Mouse (Mus musculus) stomach, embryonic 14.5 days (tissue): ENCODE results near the gene Bin2. TPM values are rescaled to one million over a fixed set of nuclear protein-coding genes. Genes with fewer than 3 reads are reported as not detected.

ENCODE experiments used
- ATAC-seq: fragments of 200-750 bp; cut with Nextera tagmentation; 2 replicates; pipeline ENCODE4 v1.8.0; 2017; ENCODE audit warnings: low read depth, moderate TSS enrichment; ENCODE audit not compliant: insufficient number of reproducible peaks, insufficient read depth, low FRiP score
- H3K27ac ChIP-seq: fragments of 300-500 bp; sonication (generic); 2 replicates; pipeline ENCODE4 v1.5.1; 2014; ENCODE audit warnings: mild to moderate bottlenecking, low read length, moderate library complexity, mixed read lengths
- H3K27me3 ChIP-seq: fragments of 300-500 bp; sonication (generic); 2 replicates; pipeline ENCODE4 v1.6.1; 2014; ENCODE audit warnings: low read length, control low read depth, mixed read lengths; ENCODE audit not compliant: control insufficient read depth, insufficient read depth
- H3K36me3 ChIP-seq: fragments of 300-500 bp; sonication (generic); 2 replicates; pipeline ENCODE4 v1.6.1; 2014; ENCODE audit warnings: mild to moderate bottlenecking, control low read depth, low read length, moderate library complexity, mixed read lengths; ENCODE audit not compliant: control insufficient read depth, insufficient read depth
- H3K4me1 ChIP-seq: fragments of 300-500 bp; sonication (generic); 2 replicates; pipeline ENCODE4 v1.6.1; 2014; ENCODE audit warnings: low read length, control low read depth, mixed read lengths; ENCODE audit not compliant: control insufficient read depth, insufficient read depth
- H3K4me2 ChIP-seq: fragments of 300-500 bp; sonication (generic); replicated peaks from 2 replicates; pipeline ENCODE4 v1.6.1; 2014; ENCODE audit warnings: low read depth, low read length, control low read depth
- H3K4me3 ChIP-seq: fragments of 300-500 bp; sonication (generic); 2 replicates; pipeline ENCODE4 v1.5.1; 2014; ENCODE audit warnings: low read depth, low read length, control low read depth
- H3K9ac ChIP-seq: fragments of 300-500 bp; sonication (generic); replicated peaks from 2 replicates; pipeline ENCODE4 v1.6.1; 2014; ENCODE audit warnings: low read depth, mild to moderate bottlenecking, control low read depth, low read length, moderate library complexity, mixed read lengths
- H3K9me3 ChIP-seq: fragments of 300-500 bp; sonication (generic); 2 replicates; pipeline ENCODE4 v1.6.1; 2016; ENCODE audit warnings: low read depth, low read length, control low read depth; ENCODE audit not compliant: control insufficient read depth
- WGBS: fragments of 180-500 bp; shearing (Covaris S2); extraction: QIAGEN DNeasy Blood & Tissue Kit; methylation state at CpG from one replicate; pipeline ENCODE4 v1.1.7; 2014; 5-methylcytosine and 5-hydroxymethylcytosine counted together
- polyA plus RNA-seq: library from polyadenylated mRNA; unstranded; fragments of >200 nt; fragmentation: Nextera tagmentation; extraction: Ambion mirVana; gene quantifications from 2 replicates; pipeline ENCODE4 v1.2.1, GENCODE M21; 2014

The Bin2 gene
- polyA plus RNA-seq, 1 experiment from 2014 or later: 6.6 TPM

DNA sequence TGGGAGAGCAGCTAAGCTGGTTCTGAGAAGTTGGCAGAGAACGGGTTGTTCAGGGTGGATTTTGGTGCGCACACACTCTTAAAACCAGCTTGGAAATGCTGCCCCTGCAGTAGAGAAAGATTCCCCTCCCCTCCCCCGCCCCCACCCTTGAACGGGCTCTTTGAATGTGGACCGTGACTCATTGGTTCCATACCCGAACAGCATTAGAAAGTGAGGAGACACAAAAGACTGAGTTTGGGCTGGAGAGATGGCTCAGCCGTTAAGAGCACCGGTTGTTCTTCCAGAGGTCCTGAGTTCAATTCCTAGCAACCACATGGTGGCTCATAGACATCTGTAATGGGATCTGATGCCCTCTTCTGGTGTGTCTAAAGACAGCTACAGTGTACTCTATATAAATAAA, 651 bp upstream of the Bin2 start:
- H3K27ac ChIP-seq: no peak overlapping the region
- H3K36me3 ChIP-seq: no peaks in the 10 kb centered on the region
- no peaks in the 10 kb centered on the region for H3K27me3 ChIP-seq
- no peak overlapping the region for H3K9ac ChIP-seq
- no peaks in the 10 kb centered on the region for H3K9me3 ChIP-seq
- ATAC-seq: no peak
- no peak overlapping the region for H3K4me2 ChIP-seq
- 81% methylated on average over 8 of the region's 8 CpGs for WGBS
- H3K4me1 ChIP-seq: peaks cover 25% of the 10 kb centered on the region; the same call in 1 of the 2 replicates
- H3K4me3 ChIP-seq: no peak overlapping the region

DNA sequence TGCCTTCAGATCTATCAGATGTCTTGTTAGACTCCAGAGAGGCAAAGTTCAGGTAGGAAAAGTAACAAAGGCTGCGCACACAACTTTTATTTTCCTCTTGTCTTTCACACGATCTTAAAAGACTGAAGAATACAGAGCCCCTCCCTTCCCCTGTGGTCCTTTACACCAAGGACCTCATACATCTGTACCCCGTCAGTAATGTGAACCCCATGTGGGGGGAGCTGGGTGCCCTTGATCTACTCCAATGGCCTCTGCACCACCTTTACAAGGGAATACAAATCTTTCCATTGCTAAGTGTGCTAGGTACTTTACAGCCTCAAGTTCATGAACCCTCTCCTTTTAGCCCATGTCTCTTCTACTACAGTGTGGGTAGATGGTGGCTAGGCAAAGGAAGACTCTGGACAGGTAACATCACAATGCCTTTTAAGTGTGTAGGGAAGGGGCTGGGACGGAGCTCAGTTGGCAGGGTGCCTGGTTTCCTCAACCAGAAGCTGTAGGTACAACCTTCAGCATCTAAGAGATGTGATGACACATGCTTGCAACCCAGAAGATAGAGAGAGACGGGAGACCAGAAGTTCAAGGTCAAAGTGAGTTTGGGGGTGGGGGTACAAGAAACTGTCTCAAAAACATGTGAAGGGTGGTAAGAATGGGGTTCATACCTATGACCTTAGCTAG, 1.3 kb downstream of the Bin2 start:
- H3K4me3 ChIP-seq: no peak overlapping the region
- 77% methylated on average over 5 of the region's 5 CpGs for WGBS

GRCm38 (mm10) chr15:100667420-100667819, 1.9 kb downstream of the Bin2 start:
- H3K9me3 ChIP-seq: no peaks in the 10 kb centered on the region
- peak overlapping the region; percentile 7; the same call in 1 of the 2 replicates for H3K27ac ChIP-seq
- 51% methylated on average over 6 of the region's 6 CpGs for WGBS
- no peak overlapping the region for H3K4me3 ChIP-seq
- no peak for ATAC-seq
- H3K36me3 ChIP-seq: no peaks in the 10 kb centered on the region
- no peaks in the 10 kb centered on the region for H3K27me3 ChIP-seq
- peaks cover 19% of the 10 kb centered on the region; the same call in 1 of the 2 replicates for H3K4me1 ChIP-seq
- no peak overlapping the region for H3K4me2 ChIP-seq
- H3K9ac ChIP-seq: no peak overlapping the region

More for the DNA sequence above, 1.3 kb downstream of the Bin2 start:
- no peaks in the 10 kb centered on the region for H3K9me3 ChIP-seq
- no peak overlapping the region for H3K9ac ChIP-seq
- no peaks in the 10 kb centered on the region for H3K27me3 ChIP-seq
- H3K27ac ChIP-seq: no peak overlapping the region
- H3K4me1 ChIP-seq: peaks cover 19% of the 10 kb centered on the region; the same call in 1 of the 2 replicates
- no peak overlapping the region for H3K4me2 ChIP-seq
- no peaks in the 10 kb centered on the region for H3K36me3 ChIP-seq
- ATAC-seq: no peak

DNA sequence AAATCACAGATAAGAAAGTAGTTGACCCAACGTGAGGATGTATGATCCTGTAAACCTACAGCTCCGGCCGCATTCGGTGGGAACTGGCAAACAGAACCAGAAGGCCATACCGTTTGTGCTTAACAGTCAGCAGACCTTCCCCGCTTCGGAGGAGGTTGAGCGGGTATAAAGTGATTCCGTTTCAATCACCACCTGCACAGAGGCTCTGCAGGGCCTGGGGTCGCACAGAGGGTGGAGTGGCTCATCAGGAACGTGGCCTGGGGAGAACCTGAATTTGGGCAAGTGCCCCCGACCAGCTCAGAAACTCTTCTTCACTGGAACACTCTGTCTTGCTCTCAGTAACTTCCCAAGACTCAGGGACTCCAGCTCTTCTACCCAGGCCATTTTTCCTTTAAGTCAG, 2.5 kb downstream of the Bin2 start:
- no peak for ATAC-seq
- WGBS: 16% methylated on average over 12 of the region's 12 CpGs
- H3K9me3 ChIP-seq: no peaks in the 10 kb centered on the region
- H3K27ac ChIP-seq: peak overlapping the region; percentile 7; the same call in 1 of the 2 replicates
- no peak overlapping the region for H3K4me3 ChIP-seq
- H3K4me2 ChIP-seq: no peak overlapping the region
- H3K36me3 ChIP-seq: no peaks in the 10 kb centered on the region
- H3K4me1 ChIP-seq: peaks cover 19% of the 10 kb centered on the region; the same call in 1 of the 2 replicates
- no peak overlapping the region for H3K9ac ChIP-seq
- no peaks in the 10 kb centered on the region for H3K27me3 ChIP-seq

- no peak for ATAC-seq
- 6% methylated on average over 7 of the region's 7 CpGs for WGBS
Measured at GRCm38 (mm10) chr15:100666219-100666696, 3.1 kb downstream of the Bin2 start.

GRCm38 (mm10) chr15:100665411-100666218, 3.7 kb downstream of the Bin2 start:
- ATAC-seq: no peak
- Histone ChIP-seq H3K36me3 (no peaks in the 10 kb centered on the region), H3K4me2 (no peak overlapping the region), H3K4me3 (no peak overlapping the region), H3K27ac (no peak overlapping the region; the same call in 1 of the 2 replicates), H3K9me3 (no peaks in the 10 kb centered on the region), H3K9ac (no peak overlapping the region), H3K4me1 (peaks cover 19% of the 10 kb centered on the region; the same call in 1 of the 2 replicates), H3K27me3 (no peaks in the 10 kb centered on the region)
- 29% methylated on average over 9 of the region's 9 CpGs for WGBS

More at GRCm38 (mm10) chr15:100666219-100666696, 3.1 kb downstream of the Bin2 start:
- no peaks in the 10 kb centered on the region for H3K9me3 ChIP-seq
- H3K4me3 ChIP-seq: no peak overlapping the region
- H3K4me1 ChIP-seq: peaks cover 19% of the 10 kb centered on the region; the same call in 1 of the 2 replicates
- no peak overlapping the region for H3K9ac ChIP-seq
- no peak overlapping the region; the same call in 1 of the 2 replicates for H3K27ac ChIP-seq
- H3K27me3 ChIP-seq: no peaks in the 10 kb centered on the region
- no peaks in the 10 kb centered on the region for H3K36me3 ChIP-seq
- H3K4me2 ChIP-seq: no peak overlapping the region

GRCm38 (mm10) chr15:100664813-100665274, 4.5 kb downstream of the Bin2 start:
- Histone ChIP-seq H3K4me2 (no peak overlapping the region), H3K36me3 (no peaks in the 10 kb centered on the region), H3K9ac (no peak overlapping the region), H3K4me1 (peaks cover 19% of the 10 kb centered on the region; the same call in 1 of the 2 replicates), H3K4me3 (no peak overlapping the region), H3K9me3 (no peaks in the 10 kb centered on the region), H3K27ac (no peak overlapping the region), H3K27me3 (no peaks in the 10 kb centered on the region)
- ATAC-seq: no peak
- WGBS: 71% methylated on average over 9 of the region's 9 CpGs

DNA sequence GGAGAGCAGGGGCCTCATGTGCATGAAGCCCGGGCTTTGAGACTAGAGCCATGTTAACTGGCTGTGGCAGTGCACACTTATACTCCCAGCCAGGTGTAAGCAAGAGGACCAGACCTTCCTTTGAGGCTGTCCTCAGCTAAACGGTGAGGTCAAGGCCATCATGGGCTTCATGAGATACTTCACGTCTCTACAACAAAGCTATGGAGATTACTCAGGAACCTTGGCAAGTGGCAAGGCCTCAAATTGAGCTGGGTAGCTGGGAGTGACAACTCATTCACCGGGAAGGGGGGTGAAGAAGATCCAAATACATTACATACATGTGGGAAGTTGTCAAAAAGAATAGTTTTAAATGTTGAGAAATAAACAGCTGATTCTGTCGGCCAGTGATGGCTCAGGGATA, 8.5 kb downstream of the Bin2 start:
- Histone ChIP-seq H3K36me3 (no peaks in the 10 kb centered on the region), H3K4me3 (no peak overlapping the region), H3K27ac (no peak overlapping the region), H3K4me2 (no peak overlapping the region), H3K4me1 (peaks cover 5% of the 10 kb centered on the region; the same call in 1 of the 2 replicates), H3K9ac (no peak overlapping the region), H3K27me3 (no peaks in the 10 kb centered on the region), H3K9me3 (no peaks in the 10 kb centered on the region)
- ATAC-seq: no peak
- 93% methylated on average over 5 of the region's 5 CpGs for WGBS
